Mouse (Mus musculus): Measurements from ENCODE around the gene Crls1.

- no peak for TF ChIP-seq POLR2A (IDR thresholded peaks at IDR 0.05; ENCODE audit: low read depth, low read length)
- TF ChIP-seq CTCF (IDR thresholded peaks at IDR 0.05; ENCODE audit: borderline replicate concordance, insufficient read depth, low read length), result no peak
These were observed 55.6 kb downstream of the Crls1 start for GRCm38 (mm10) chr2:132902056-132902455.
